Mouse (Mus musculus) frontal cortex, postnatal 25 days (tissue): ENCODE results near the gene Lhpp.
A peak's percentile ranks its signal among the peaks of the same experiment; 100 is the strongest.

ENCODE experiments used
- DNase-seq, 2 experiments: peaks; one replicate each; pipeline ENCODE4 v3.0.0; 2022; ENCODE audit warnings: low spot score in 2 of 2

Gene Lhpp

DNA sequence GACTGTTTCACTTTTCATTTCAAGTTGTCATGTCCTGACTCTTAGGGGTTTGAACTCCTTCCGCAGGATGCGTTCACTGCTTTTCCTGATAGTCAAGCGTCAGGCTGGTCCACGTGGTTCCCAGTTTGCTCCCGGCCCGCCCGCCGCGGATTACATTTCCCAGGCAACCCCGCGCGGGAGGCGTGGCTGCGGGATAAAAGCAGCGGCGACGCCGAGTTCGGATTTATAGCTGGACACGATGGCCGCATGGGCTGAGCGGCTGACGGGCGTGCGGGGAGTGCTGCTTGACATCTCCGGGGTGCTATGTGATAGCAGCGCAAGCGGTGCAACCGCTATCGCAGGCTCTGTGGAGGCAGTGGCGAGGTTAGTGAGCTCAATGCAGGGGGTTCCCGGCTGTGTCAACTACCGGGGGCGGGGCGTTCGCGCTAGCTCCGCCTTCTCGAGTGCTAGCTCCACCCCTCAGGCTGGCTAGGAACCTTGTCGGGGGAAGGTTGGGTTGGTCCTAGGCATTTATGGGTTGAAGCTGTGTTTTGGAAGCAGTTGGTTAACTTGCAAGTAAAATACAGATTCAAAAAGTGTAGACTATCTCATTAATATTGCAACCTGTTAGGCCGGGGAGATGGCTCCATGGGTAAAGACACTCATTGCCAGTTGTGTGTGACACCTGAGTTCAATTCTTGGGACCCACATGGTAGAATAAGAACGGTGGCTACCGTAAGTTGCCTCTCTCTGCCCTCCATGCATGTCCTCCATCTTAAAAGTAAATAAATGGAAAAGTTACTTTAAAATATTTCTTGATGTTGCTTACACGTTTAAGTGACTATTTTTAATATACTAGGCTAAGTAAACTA lies at the start of gene Lhpp:
Lhpp (plus strand) TSS at position 171 of the 851 bp plus-strand sequence.
- DNase-seq = peak; percentile 71 to 72

- DNase-seq = no peak
These were observed 44.6 kb upstream of the Lhpp start for GRCm38 (mm10) chr7:132565831-132566230.

GRCm38 (mm10) chr7:132568817-132569216 lies 41.6 kb upstream of the Lhpp start:
- DNase-seq = no peak

DNA sequence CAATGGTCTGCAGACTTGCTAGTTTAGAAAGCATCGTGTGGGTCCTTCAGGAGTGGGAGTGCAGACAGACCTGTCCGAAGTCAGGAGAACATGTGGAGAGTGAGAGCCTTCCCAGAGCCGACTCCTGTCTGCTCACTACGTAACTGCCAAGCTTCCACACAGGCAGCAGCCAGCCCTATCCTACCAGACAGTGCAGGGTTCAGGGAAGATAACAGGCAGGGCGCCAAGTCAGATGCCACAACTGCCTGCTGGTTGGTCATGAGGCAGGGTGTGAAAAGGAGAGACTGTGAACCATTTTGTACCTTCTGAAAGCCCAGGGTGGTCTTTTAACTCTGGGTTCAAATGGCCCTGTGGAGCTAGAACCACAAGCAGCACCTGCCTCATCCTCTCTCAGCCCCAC lies 40.4 kb upstream of the Lhpp start:
- no peak for DNase-seq

- DNase-seq = no peak
These were observed 39.0 kb upstream of the Lhpp start for GRCm38 (mm10) chr7:132571481-132571880.

- no peak for DNase-seq
These were observed 37.7 kb upstream of the Lhpp start for GRCm38 (mm10) chr7:132572738-132573137.

DNA sequence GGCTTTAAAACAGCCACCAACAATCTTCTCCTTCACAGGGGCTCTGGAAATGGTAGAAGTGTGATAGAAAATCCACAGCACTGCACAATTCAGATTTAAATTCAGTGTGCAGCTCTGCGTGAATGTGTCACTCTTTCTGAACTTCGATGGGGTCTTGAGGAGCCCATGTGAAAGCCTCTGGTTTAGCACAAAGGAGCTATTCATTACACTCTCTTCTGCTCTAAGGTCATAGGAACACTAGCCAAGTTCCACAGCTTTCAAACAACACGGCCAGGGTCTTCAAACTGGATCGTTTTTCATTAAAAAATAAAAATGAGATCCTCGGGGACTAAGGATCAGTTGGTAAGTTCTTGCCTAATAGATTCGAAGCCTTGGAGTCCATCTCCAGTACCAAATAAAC lies 37.2 kb upstream of the Lhpp start:
- no peak for DNase-seq

DNA sequence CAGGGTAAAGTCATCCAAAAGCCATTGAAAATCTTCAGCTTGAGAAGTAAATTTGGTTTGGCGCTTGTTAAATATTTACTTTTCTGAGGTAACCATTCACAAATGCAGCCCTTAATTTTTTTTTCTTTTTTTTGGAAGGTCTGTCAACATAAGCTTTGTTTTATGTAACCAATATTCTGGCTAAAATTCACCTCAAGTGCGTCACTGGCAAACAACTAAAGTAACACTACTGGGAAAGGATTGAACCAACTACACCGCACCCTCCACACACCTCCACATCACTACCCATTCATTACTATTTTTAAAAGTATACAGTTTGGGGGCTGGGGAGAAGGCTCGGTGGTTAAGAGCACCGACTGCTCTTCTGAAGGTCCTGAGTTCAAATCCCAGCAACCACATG lies 35.8 kb upstream of the Lhpp start:
- DNase-seq = no peak

- DNase-seq = peak; percentile 48 to 71
These were observed 34.8 kb upstream of the Lhpp start for GRCm38 (mm10) chr7:132575623-132576022.

DNA sequence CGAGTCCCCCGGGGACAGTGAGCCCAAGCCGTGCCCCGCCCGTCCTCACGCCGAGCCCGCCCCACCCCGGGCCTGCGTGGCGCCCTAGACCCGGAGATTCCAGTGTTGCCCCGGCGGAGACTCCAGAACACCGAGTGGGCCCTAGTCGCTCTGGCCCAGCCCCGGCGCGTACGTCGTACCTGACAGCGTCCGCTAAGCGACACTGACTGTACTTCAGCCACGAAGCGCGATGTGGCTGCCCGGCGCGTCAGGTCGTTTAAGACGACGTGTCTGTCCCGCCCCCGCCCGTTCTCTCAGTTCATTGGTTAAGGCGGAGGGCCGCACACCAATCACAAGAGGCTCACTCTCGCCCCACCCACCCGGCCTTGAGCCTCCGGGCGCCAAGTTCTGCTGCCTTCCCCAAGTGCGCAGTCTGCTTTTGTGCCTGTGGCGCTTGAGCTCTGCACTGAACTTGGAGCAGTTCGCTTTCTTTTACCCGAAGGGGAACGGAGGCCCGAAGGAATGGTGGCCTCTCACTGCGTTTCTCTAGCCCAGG lies 34.3 kb upstream of the Lhpp start, which contains the start of gene Oat:
Oat (minus strand) TSS at position 283 of the 535 bp plus-strand sequence.
- peak; percentile 82 to 87 for DNase-seq

- DNase-seq = no peak
These were observed 33.5 kb upstream of the Lhpp start for GRCm38 (mm10) chr7:132576891-132577290.

DNA sequence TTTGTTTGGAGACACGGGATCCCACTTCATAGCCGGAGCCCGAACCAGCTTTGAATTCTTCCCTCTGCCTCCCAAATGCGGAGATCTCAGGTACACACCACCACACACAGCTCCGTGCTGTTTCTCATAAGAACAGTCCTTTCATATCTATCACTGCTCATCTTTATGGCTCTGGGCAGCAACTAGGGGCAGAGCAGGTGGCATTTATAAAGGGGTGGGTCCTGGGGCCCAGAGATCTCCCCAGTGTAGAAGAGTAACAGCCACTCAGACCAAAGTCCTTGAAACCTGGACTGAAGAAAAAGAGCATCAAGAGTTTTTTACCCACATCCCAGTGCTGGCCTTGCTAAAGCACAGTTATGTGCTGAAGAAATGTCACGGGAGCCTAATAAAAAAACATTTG lies 29.9 kb upstream of the Lhpp start:
- DNase-seq = no peak

- DNase-seq = no peak
These were observed 29.0 kb upstream of the Lhpp start for GRCm38 (mm10) chr7:132581441-132581840.

DNA sequence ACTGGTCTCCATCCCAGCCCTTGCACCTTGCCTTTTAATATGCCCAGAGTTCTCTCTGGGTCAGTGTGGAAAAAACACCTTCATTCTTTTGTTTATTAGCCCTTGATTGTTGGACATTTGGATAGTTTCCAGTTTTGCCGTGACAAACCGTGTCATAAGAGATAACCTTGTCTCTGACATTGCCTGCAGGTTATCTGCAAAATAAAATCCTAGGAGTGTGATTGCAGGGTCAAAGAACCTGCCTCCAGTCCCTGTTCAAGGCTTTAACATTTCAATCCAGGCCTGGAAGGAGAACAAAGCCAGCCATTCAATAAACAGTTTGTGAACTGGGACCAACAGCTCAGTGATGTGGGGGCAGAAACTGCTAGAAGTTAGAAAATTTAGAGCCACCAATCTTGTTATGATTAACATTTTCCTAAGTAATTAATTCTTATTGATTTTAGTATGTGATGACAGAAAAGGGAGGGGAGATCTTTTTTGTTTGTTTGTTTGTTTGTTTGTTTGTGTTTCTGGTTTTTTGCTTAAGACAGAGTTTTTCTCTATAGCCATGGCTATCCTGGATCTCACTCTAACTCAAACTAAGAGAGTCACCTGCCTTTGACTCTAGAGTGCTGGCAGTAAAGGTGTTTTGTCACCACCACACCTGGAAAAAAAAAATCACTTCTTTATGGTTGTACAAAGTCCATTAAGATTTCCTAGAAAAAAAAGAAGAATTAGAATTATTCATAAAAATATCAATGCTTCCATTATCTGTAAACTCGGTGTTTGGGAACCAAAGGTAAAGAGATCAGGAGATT lies 24.5 kb upstream of the Lhpp start:
- no peak for DNase-seq

DNA sequence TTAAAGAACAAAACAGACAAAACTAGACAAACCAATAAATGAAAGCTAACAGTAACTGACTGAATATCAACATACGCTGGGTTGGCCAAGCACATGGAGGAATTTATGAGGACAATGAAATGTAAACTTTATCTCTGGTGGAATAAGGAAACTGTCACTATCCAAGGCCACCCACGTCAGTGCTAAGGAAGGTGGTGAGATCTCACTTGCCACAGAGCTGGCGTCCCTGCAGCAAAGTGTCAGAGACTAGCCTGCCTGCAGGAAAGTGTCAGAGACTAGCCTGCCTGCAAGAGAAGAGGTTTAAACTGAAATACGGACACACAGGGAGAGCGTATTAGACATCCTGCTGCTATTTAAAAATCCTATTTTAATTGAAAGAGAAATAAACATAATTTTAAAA lies 23.3 kb upstream of the Lhpp start:
- DNase-seq = no peak

DNA sequence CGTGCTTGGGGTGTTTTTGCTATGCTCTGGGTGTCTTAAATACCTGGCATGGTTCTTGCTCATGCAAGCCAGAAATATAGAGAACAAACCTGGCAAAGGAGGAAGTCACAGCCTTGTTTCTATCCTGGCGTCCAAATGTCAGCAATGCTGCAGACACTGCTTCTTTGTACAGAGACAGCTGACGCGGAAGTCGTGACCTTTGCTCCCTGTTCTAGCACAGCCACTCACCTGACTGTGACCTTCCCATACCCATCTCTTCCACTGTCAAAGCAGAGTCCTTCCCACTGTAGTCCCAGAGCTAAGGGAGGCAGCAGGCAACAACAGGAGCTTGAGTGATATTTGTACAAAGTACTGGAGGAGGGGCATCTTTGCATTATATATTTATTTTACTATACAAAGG lies 20.8 kb upstream of the Lhpp start:
- no peak for DNase-seq

DNA sequence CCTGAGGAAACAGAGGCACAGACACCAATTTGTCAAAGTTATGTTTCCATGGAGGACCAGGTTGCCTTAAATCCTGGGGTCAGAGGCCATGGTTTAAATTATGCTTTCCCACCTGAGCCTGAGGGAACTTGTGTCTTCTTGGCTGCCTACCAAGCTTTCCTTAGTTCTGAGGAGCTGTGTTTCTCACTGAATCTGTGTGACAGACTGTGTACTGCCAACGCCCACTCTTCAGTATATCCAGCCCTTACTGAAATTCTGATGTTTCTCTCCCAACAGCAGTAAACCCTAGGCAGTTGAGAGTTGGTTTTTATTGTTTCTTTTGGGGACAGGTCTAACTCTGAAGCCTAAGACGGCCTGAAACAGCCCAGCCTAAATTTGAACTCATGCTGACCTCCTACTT lies 16.7 kb upstream of the Lhpp start:
- DNase-seq = no peak

- DNase-seq = no peak
These were observed 16.1 kb upstream of the Lhpp start for GRCm38 (mm10) chr7:132594325-132594724.

DNA sequence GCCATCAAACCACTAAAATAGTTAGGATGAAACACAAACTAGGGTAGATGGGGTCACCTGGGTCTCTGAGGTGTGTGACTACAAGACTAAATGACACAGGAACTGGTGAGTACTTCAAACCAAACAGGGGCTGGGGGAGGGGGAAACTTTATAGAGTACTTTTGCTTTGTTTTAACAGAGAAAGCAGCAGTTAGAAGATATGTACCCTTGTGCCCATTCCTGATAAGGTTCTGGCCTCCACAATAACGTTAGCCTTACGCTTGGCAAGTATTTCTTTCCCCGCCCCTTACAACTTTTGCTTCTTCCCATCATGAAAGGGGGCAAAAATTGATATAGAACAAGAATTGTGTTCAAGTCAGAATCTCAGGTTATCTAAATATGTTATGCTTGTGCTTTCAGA lies 14.7 kb upstream of the Lhpp start:
- DNase-seq = no peak

DNA sequence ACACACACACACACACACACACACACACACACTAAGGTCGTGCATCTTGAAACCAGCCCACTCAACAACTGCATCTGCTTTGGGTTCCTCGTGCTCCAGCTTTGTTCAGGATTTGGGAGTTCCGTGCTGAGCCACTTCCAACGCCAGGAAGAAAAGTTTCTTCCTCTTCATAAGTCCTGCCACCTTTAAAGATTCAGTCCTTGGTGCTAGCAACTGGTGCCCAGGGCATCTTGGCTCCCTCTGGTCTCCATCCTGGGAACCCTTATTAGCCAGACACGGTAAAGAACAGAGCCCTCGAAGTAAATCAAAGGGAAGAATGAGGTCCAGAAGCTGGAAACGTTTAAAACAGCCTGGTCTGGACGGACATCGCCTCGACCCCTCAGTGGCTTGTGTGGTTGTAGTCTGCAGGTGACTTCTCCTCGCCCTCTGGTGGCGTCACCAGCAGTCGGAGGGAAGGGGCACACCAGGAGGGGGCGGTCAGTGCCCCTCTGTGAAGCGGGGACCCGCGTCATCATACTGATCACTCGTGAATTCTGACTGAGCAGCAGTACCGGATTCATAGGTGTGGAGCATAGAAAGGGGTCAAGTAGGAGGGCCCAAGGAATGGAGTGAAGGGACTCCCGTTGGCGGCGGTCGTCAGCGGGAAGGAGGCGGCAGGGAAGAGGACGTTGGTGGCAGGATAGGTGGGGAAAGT lies 13.7 kb upstream of the Lhpp start:
- no peak for DNase-seq

DNA sequence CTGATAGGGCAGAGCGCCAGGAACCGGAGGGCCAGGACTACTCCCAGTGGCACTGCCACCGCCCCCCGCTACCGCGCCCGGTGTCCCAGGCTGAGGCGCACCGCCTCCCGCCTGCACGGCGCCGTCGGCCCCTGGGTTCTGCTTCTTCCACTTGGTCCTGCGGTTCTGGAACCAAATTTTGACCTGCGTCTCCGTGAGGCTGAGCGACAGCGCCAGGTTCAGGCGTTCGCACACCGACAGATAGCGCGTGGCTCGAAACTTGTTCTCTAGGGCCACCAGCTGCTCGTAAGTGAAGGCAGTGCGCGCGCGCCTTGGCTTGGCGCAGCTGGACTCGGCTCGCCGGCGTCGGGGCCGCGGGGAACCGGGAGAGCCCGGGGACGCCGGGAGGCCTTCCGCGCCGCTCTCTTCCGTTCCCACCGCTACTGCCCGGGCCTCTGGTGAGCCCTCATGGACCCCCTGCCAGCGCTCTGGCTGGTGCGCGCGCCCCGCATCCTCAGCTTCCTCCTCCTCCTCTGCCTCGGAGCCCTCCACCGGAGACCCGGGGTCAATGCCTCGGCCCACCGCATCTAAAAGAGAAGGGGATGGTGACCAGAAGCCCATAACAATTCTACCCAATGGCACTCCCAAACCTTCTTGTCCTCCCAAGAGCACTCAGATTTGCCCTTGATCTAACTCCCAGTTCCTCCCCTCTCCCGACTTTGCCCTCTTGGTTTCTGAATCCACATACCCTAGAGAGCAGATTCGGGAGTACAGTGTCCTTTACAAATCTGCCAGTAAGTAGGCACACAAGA lies 13.0 kb upstream of the Lhpp start:
- no peak for DNase-seq
